Mouse (Mus musculus) midbrain, embryonic 13.5 days (tissue): ENCODE results near the gene Plrg1. TPM values are rescaled to one million over a fixed set of nuclear protein-coding genes. Genes with fewer than 3 reads are reported as not detected.

Experiments
- ATAC-seq: fragments of 200-750 bp; cut with Nextera tagmentation; 2 replicates; pipeline ENCODE4 v1.8.0; 2017; ENCODE audit warnings: mild to moderate bottlenecking, moderate TSS enrichment, moderate library complexity
- H3K27ac ChIP-seq: fragments of 300-500 bp; sonication (generic); 2 replicates; pipeline ENCODE4 v1.5.1; 2015; ENCODE audit warnings: inconsistent platforms, mild to moderate bottlenecking, moderate library complexity
- H3K27me3 ChIP-seq: fragments of 300-500 bp; sonication (generic); 2 replicates; pipeline ENCODE4 v1.6.1; 2015; ENCODE audit warnings: mild to moderate bottlenecking, inconsistent platforms
- H3K36me3 ChIP-seq: fragments of 300-500 bp; sonication (generic); 2 replicates; pipeline ENCODE4 v1.6.1; 2015; ENCODE audit warnings: mild to moderate bottlenecking, inconsistent platforms
- H3K4me1 ChIP-seq: fragments of 300-500 bp; sonication (generic); replicated peaks from 2 replicates; pipeline ENCODE4 v1.6.1; 2015; ENCODE audit warnings: inconsistent platforms
- H3K4me2 ChIP-seq: fragments of 300-500 bp; sonication (generic); replicated peaks from 2 replicates; pipeline ENCODE4 v1.6.1; 2015; ENCODE audit warnings: moderate library complexity, mild to moderate bottlenecking, inconsistent platforms
- H3K4me3 ChIP-seq: fragments of 300-500 bp; sonication (generic); replicated peaks from 2 replicates; pipeline ENCODE4 v1.5.1; 2015; ENCODE audit warnings: mild to moderate bottlenecking, inconsistent platforms
- H3K9ac ChIP-seq: fragments of 300-500 bp; sonication (generic); replicated peaks from 2 replicates; pipeline ENCODE4 v1.6.1; 2015; ENCODE audit warnings: mild to moderate bottlenecking, inconsistent platforms
- H3K9me3 ChIP-seq: fragments of 300-500 bp; sonication (generic); 2 replicates; pipeline ENCODE4 v1.6.1; 2016; ENCODE audit warnings: mild to moderate bottlenecking, inconsistent platforms
- WGBS: fragments of 180-500 bp; shearing (Covaris S2); methylation state at CpG from one replicate; pipeline ENCODE4 v1.1.7; 2015; 5-methylcytosine and 5-hydroxymethylcytosine counted together
- polyA plus RNA-seq: library from polyadenylated mRNA; unstranded; fragments of >200 nt; fragmentation: Nextera tagmentation; extraction: Ambion mirVana; gene quantifications from 2 replicates; pipeline ENCODE4 v1.2.1, GENCODE M21; 2015

Plrg1 gene
- polyA plus RNA-seq, 1 experiment from 2014 or later = 115 TPM

DNA sequence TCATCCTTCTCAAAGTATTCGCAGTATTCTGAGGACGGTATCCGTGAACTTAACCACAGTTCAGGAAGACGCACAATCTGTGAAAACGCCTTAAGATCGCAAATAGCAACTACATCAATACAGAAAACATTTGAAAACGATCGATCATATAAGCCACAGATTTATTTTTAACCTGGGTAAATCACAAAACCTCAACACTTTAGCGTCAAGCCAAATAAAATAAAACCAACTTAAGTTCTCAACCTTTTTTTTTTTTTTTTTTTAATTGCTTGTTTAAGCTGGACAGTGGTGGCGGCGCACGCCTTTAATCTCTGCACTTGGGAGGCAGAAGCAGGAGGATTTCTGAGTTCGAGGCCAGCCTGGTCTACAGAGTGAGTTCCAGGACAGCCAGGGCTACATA is 563 bp upstream of the Plrg1 start:
- Histone ChIP-seq H3K27me3 (no peaks in the 10 kb centered on the region), H3K4me2 (peak overlapping the region; percentile 45), H3K9ac (no peak overlapping the region), H3K27ac (no peak overlapping the region), H3K4me1 (peaks cover 11% of the 10 kb centered on the region), H3K36me3 (peaks cover 27% of the 10 kb centered on the region), H3K9me3 (no peaks in the 10 kb centered on the region), H3K4me3 (peak overlapping the region; percentile 91)
- 40% methylated on average over 13 of the region's 13 CpGs for WGBS
- no peak for ATAC-seq

DNA sequence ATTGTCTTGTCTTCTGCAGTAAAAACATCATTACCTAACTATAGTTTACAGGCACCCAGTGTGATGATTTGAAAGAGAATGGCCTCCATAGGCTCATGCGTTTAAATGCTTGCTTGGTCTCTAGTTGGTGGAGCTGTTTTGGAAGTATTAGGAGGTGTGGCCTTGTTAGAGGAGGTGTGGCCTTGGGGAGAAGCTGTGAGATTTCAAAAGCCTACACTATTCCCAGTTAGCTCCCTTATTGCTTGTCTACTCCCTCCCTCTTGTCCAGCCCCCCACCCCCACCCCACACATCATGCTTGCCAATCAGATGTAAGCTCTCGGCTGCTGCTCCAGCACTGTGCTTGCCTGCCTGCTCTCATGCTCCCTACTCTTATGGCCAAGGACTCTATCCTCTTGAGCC is 1.7 kb downstream of the Plrg1 start:
- no peak for ATAC-seq
- Histone ChIP-seq H3K4me3 (peak overlapping the region; percentile 91; the same call in 1 of the 2 replicates), H3K27ac (no peak overlapping the region), H3K36me3 (peaks cover 49% of the 10 kb centered on the region), H3K27me3 (no peaks in the 10 kb centered on the region), H3K9me3 (no peaks in the 10 kb centered on the region), H3K4me2 (no peak overlapping the region), H3K4me1 (peaks cover 11% of the 10 kb centered on the region), H3K9ac (no peak overlapping the region)
- 90% methylated on average over 2 of the region's 2 CpGs for WGBS

DNA sequence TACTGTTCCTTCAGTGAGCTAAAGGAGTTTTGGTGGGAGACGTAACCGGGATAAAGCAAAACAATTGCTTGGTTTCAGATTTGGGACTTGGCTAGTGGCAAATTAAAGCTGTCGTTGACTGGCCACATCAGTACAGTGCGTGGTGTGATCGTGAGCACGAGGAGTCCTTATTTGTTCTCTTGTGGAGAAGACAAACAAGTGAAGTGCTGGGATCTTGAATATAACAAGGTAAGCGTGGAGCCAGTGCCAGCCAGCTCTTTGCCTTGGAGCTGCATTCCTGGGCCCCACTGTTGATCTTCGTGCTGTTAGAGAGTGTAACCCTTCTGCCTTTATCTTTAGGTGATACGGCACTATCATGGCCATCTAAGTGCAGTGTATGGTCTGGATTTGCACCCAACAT is 12.6 kb downstream of the Plrg1 start:
- Histone ChIP-seq H3K4me1 (no peaks in the 10 kb centered on the region), H3K36me3 (peaks cover 95% of the 10 kb centered on the region), H3K4me2 (no peak overlapping the region), H3K27me3 (no peaks in the 10 kb centered on the region), H3K9me3 (no peaks in the 10 kb centered on the region), H3K27ac (no peak overlapping the region), H3K4me3 (no peak overlapping the region), H3K9ac (no peak overlapping the region)
- no peak for ATAC-seq
- 94% methylated on average over 9 of the region's 9 CpGs for WGBS

DNA sequence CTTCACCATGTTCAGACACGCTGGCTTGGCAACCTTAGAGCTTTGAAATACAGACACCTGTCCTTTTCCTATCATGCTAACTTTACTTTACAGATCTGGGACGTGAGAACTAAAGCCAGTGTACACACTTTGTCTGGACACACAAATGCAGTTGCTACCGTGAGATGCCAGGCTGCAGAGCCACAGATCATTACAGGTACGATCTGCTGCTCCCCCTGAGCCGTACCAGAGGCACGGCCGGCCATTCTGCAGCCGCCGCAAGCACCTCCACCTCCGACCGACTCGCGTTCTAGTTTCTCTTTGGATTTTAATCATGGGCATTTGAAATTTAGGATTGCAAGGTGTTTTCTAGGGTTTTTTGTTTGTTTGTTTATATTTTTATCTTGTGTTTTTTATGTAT is 13.5 kb downstream of the Plrg1 start:
- no peaks in the 10 kb centered on the region for H3K9me3 ChIP-seq
- H3K4me1 ChIP-seq = no peaks in the 10 kb centered on the region
- H3K4me3 ChIP-seq = no peak overlapping the region
- H3K27ac ChIP-seq = no peak overlapping the region
- ATAC-seq = no peak
- H3K36me3 ChIP-seq = peaks cover 94% of the 10 kb centered on the region
- WGBS = 96% methylated on average over 13 of the region's 13 CpGs
- H3K27me3 ChIP-seq = no peaks in the 10 kb centered on the region
- H3K9ac ChIP-seq = no peak overlapping the region
- H3K4me2 ChIP-seq = no peak overlapping the region

DNA sequence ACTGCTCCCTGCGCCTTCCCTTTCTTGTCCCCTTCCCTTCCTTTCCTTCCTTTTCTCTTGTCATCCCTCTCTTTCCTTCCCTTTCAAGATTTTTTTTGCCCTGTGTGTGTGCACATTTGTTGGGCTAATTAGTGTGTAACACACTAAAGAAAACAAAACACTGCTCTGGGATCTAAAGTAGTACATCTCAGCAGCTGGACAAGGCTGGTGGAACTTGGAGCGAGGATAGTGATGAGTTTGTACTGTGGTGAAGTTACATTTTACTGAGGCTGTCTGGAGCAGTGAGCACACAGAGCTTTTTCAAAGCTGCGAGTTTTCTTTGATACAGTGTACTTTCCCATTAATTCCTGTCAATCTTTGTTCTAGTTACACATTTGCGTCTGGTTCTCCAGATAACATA is 14.9 kb downstream of the Plrg1 start:
- H3K9me3 ChIP-seq = no peaks in the 10 kb centered on the region
- H3K4me3 ChIP-seq = no peak overlapping the region
- H3K27me3 ChIP-seq = no peaks in the 10 kb centered on the region
- H3K4me2 ChIP-seq = no peak overlapping the region
- H3K4me1 ChIP-seq = no peaks in the 10 kb centered on the region
- H3K36me3 ChIP-seq = peaks cover 87% of the 10 kb centered on the region
- no peak overlapping the region for H3K27ac ChIP-seq
- no peak for ATAC-seq
- H3K9ac ChIP-seq = no peak overlapping the region
- WGBS = 91% methylated on average over 4 of the region's 4 CpGs

DNA sequence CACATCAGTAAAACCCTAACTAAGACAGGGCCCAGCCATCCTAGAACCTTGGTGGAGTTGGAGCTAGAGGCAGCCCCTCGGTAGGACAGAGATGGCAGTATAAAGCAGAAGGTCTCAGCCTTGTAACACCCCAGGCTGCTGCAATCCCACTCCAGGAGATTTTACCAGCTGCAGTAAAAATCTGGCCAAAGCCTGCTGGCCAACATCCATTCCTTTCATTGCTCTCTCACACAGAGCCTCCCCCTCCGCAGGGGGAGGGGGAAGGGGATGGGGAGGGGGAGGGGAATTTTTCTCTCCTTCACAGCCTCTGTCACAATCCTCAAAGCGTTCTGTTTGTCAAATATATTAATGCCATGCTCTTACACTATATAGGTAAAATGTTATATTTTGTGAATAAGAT is 21.2 kb downstream of the Plrg1 start:
- no peaks in the 10 kb centered on the region for H3K9me3 ChIP-seq
- ATAC-seq = no peak
- H3K4me1 ChIP-seq = peaks cover 10% of the 10 kb centered on the region
- no peak overlapping the region for H3K27ac ChIP-seq
- peaks cover 27% of the 10 kb centered on the region for H3K36me3 ChIP-seq
- no peak overlapping the region for H3K4me3 ChIP-seq
- no peak overlapping the region for H3K9ac ChIP-seq
- H3K4me2 ChIP-seq = no peak overlapping the region
- WGBS = 25% methylated on average over 3 of the region's 3 CpGs
- no peaks in the 10 kb centered on the region for H3K27me3 ChIP-seq

DNA sequence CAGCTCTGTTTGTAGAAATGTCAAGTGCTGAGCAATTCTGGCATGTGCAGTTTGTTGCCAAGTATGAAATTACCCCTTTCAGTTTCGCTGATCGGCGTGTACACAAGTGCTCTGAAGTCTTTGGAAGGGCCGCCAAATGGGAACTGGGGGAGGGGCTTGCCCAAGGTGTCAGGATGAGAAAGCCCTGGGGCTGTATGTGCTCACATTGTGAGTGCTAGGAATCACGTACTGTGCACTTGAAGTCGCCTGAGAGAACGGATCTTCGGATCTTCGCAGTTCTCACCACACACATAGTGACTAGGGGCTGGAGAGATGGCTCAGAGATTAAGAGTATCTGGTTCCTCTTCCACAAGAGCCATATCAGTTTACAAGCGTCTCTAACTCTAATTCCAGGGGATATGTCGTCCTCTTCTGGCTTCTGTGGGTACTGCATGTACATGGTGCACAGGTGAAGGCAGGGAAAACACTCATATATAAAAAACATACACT is 25.3 kb downstream of the Plrg1 start:
- H3K27ac ChIP-seq = no peak overlapping the region
- peak overlapping the region; percentile 49 for H3K4me2 ChIP-seq
- peak overlapping the region; percentile 12; the same call in 1 of the 2 replicates for H3K4me3 ChIP-seq
- H3K36me3 ChIP-seq = no peaks in the 10 kb centered on the region
- peaks cover 10% of the 10 kb centered on the region for H3K4me1 ChIP-seq
- ATAC-seq = peak; percentile 64
- no peak overlapping the region for H3K9ac ChIP-seq
- no peaks in the 10 kb centered on the region for H3K9me3 ChIP-seq
- WGBS = 8% methylated on average over 11 of the region's 11 CpGs
- H3K27me3 ChIP-seq = no peaks in the 10 kb centered on the region

DNA sequence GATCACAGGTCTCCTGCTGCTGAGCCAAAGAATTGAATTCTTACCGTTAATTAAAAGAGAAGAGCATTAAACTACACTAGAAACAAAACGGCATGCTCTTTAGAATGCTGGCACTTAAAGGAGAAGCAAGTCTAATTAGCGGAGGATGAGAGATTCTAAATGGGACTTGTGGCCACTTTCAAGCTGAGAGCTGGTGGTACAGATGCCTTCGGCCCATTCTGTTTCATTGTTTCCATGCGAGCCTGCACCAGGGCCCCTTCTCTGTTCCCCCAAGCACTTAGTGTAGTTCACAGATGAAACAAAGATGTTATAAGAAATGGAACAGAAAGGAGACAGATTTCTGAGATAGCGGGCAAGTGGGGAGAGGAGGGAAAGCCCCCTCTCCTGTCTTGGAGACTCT is 42.3 kb downstream of the Plrg1 start:
- no peak overlapping the region for H3K4me2 ChIP-seq
- no peak overlapping the region for H3K9ac ChIP-seq
- no peaks in the 10 kb centered on the region for H3K36me3 ChIP-seq
- ATAC-seq = no peak
- no peaks in the 10 kb centered on the region for H3K9me3 ChIP-seq
- peak overlapping the region; percentile 44; the same call in 1 of the 2 replicates for H3K27ac ChIP-seq
- H3K27me3 ChIP-seq = no peaks in the 10 kb centered on the region; the same call in 1 of the 2 replicates
- peaks cover 32% of the 10 kb centered on the region for H3K4me1 ChIP-seq
- no peak overlapping the region for H3K4me3 ChIP-seq
- WGBS = 22% methylated on average over 6 of the region's 6 CpGs

DNA sequence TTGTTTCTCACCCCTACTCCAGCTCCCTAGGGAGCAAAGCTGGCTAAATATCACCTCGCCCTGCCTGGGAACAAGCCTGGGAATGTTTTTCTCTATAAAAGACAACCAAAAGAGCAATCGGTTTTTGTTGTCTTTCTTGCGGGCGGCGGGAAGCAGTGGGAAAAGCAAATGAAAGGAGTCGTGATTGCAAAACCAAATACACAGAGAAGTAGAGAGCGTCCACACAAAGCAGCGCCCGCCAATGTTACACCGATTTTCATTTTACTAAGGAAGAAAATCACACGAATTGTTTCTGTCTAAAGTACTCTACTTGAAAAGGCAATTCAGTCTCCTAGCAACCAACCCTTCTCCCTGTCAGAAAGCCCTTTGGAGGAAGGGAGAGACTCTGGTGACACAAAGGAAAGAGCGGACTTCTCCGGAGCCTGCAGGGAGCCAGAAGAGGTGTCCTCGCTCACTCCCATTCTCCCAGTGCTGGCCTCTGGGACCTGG is 43.3 kb downstream of the Plrg1 start:
- Histone ChIP-seq H3K4me1 (peaks cover 32% of the 10 kb centered on the region), H3K36me3 (no peaks in the 10 kb centered on the region), H3K9me3 (no peaks in the 10 kb centered on the region), H3K27ac (peak overlapping the region; percentile 78), H3K4me3 (peak overlapping the region; percentile 34), H3K9ac (peak overlapping the region; percentile 61), H3K4me2 (peak overlapping the region; percentile 54), H3K27me3 (no peaks in the 10 kb centered on the region; the same call in 1 of the 2 replicates)
- peak; percentile 89 for ATAC-seq
- under 1% methylated on average over 14 of the region's 14 CpGs for WGBS

DNA sequence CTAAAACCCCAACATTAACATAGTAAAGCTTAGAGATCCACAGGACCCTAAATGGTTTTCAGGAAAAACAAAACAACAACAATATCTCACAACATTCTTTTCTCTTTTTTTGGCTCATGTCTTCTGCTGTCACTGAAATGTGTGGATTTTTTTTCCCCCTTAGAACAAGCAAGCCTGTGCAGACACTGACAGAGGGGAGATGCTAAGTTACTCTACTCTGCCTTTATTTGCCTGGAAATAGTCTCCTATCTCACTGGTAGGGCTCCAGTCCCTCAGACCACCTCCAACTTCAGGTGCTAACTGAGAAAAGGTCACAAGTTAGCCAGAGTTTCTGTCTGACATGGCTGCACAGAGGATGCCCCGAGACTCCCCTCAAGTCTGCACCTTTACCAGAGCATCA is 43.8 kb downstream of the Plrg1 start:
- Histone ChIP-seq H3K4me2 (peak overlapping the region; percentile 54), H3K27me3 (no peaks in the 10 kb centered on the region; the same call in 1 of the 2 replicates), H3K9me3 (no peaks in the 10 kb centered on the region), H3K4me3 (peak overlapping the region; percentile 34), H3K36me3 (no peaks in the 10 kb centered on the region), H3K4me1 (peaks cover 32% of the 10 kb centered on the region), H3K9ac (peak overlapping the region; percentile 61; the same call in 1 of the 2 replicates), H3K27ac (peak overlapping the region; percentile 78)
- WGBS = 81% methylated on average over 1 of the region's 1 CpGs
- ATAC-seq = peak; percentile 28; the same call in 1 of the 2 replicates

DNA sequence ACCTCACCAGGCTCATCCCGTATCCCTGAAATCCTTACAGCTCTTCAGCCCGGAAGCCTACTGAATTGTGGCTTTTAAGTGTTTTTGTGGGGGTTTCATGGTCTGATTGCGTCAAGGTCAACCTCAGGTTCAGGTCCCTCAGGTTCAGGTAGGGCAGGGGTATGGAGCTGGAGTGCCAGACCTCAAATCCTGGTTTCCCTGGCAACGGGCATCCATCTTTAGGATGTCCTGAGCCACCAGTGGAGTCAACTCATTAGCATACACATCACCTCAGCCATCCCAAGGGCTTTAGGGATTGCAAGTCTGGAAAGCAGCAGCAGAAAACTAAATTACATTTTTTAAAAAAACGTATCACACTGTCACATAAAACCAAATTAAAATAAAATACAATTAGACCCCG is 44.3 kb downstream of the Plrg1 start:
- no peak overlapping the region for H3K4me3 ChIP-seq
- H3K4me1 ChIP-seq = peaks cover 32% of the 10 kb centered on the region
- 59% methylated on average over 6 of the region's 6 CpGs for WGBS
- no peak overlapping the region for H3K4me2 ChIP-seq
- no peaks in the 10 kb centered on the region; the same call in 1 of the 2 replicates for H3K27me3 ChIP-seq
- H3K9ac ChIP-seq = no peak overlapping the region
- 0 out of 2 replicates have a peak overlapping the region, but pooled peaks have one; percentile 78 for H3K27ac ChIP-seq
- no peaks in the 10 kb centered on the region for H3K9me3 ChIP-seq
- no peaks in the 10 kb centered on the region for H3K36me3 ChIP-seq
- peak; percentile 51 for ATAC-seq

DNA sequence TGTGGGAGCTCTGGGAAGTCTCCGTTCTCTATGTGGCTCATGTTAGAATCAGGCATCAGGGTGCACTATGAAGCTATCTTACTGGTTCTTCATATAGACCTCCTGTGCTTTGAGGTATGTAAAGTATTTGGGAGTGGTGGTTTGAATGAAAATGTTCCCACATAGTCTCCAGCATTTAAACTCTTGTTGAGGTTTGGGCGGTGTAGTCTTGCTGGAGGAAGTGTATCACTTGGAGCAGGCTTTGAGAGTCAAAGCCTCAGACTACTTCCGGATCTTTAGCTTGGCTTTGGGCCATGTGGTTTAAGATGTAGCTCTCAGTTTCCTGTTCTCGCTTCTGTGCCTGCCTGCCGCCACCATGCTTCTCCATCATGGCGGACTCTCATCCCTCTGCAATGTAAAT is 47.0 kb downstream of the Plrg1 start:
- Histone ChIP-seq H3K9ac (no peak overlapping the region), H3K4me2 (no peak overlapping the region), H3K4me1 (peaks cover 28% of the 10 kb centered on the region), H3K9me3 (no peaks in the 10 kb centered on the region), H3K36me3 (no peaks in the 10 kb centered on the region), H3K4me3 (no peak overlapping the region), H3K27me3 (no peaks in the 10 kb centered on the region; the same call in 1 of the 2 replicates), H3K27ac (no peak overlapping the region)
- no peak for ATAC-seq
- 92% methylated on average over 6 of the region's 6 CpGs for whole genome bisulfite sequencing

DNA sequence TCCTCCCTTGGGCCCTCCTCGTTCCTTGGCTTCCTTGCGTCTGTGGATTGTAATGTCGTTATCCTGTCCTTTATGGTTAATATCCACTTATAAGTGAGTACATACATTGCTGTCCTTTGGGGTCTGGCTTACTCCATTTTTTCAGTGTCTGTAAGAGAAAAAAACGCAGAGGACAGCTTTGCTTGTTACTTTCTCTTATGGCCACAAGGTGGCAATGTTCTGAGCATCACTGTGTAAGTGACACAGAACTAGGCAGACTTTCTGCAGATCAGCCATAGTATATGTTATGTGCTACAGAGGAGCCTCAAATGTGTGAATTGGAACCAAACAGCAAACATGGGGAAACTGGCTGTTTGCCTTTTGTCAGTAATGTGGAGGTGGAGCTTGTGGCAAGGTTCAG is 54.8 kb downstream of the Plrg1 start:
- no peak overlapping the region for H3K27ac ChIP-seq
- no peaks in the 10 kb centered on the region for H3K27me3 ChIP-seq
- H3K4me3 ChIP-seq = no peak overlapping the region
- ATAC-seq = peak; percentile 67
- peaks cover 21% of the 10 kb centered on the region for H3K4me1 ChIP-seq
- WGBS = 37% methylated on average over 4 of the region's 4 CpGs
- H3K4me2 ChIP-seq = no peak overlapping the region
- no peaks in the 10 kb centered on the region for H3K36me3 ChIP-seq
- H3K9me3 ChIP-seq = no peaks in the 10 kb centered on the region
- H3K9ac ChIP-seq = no peak overlapping the region
